Mouse (Mus musculus) embryonic fibroblast, embryonic 13.5 days (primary cell): ENCODE measurements around the gene Gfi1.

ENCODE experiments used
- CTCF ChIP-seq: IDR thresholded peaks from 2 replicates; pipeline ENCODE4 v1.5.1; 2011; ENCODE audit warnings: mild to moderate bottlenecking, control low read depth, low read length, moderate library complexity, borderline replicate concordance; ENCODE audit not compliant: insufficient read depth
- POLR2A ChIP-seq: IDR thresholded peaks from 2 replicates; pipeline ENCODE4 v1.6.1; 2011; ENCODE audit warnings: low read depth, mild to moderate bottlenecking, control low read depth, low read length, moderate library complexity

GRCm38 (mm10) chr5:107731408-107731807, 5.6 kb upstream of the Gfi1 start:
- no peak for TF ChIP-seq POLR2A
- no peak for TF ChIP-seq CTCF
